Mouse (Mus musculus) G1E (cell line): ENCODE results near the gene Coil.

Source experiments
- CTCF ChIP-seq: IDR thresholded peaks from 2 replicates; pipeline ENCODE4 v1.5.1; 2012; ENCODE audit warnings: low read depth, low read length, inconsistent platforms, mixed read lengths
- GATA1 ChIP-seq: IDR thresholded peaks from 2 replicates; pipeline ENCODE4 v1.6.1; 2012; ENCODE audit warnings: borderline replicate concordance, low read length, inconsistent platforms, mixed read lengths
- GATA2 ChIP-seq: IDR thresholded peaks from 2 replicates; pipeline ENCODE4 v1.6.1; 2012; ENCODE audit warnings: low read depth, low read length, inconsistent platforms, borderline replicate concordance
- POLR2AphosphoS5 ChIP-seq: IDR thresholded peaks from 2 replicates; pipeline ENCODE4 v1.6.1; 2012; ENCODE audit warnings: low read depth, low read length, inconsistent platforms; ENCODE audit not compliant: insufficient replicate concordance
- TAL1 ChIP-seq: conservative IDR thresholded peaks from 2 replicates; pipeline ENCODE4 v1.6.1; 2012; ENCODE audit warnings: low read depth, low read length, inconsistent platforms, mixed read lengths

DNA sequence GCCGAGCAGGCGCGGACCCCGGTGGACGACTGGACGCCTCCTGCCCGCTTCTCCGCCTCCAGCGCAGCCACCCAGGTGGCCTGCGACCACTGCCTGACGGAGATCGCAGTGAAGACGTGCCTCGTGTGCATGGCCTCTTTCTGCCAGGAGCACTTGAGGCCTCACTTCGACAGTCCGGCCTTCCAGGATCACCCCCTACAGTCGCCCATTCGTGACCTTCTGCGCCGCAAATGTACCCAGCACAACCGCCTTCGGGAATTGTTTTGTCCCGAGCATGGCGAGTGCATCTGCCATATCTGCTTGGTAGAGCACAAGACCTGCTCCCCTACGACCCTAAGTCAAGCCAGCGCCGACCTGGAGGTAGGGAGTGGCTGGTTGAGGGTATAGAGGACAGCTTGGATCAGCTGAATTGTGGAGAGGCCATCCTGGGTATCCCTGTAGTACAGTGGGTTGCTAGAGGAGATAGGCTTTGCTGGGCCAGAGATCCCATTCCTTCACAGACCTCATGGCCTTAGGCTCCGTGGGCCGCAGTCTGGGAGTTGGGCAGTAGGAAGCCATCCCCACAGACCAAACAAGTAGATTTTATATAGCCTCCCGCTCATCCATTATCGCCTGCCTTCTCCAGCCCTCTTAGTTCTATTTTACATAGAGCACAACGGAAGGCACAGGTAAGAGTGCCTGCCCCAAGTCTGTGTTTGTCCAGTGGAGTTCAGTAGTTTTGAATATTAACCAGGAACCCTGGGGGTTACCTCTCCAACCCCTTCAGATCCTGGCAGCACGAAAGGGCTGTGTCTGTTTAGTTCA, 29.9 kb downstream of the Coil start:
- no peak for TF ChIP-seq CTCF
- no peak for TF ChIP-seq GATA2
- no peak for TF ChIP-seq TAL1
- no peak for TF ChIP-seq GATA1
- TF ChIP-seq POLR2AphosphoS5 = no peak
